Mouse (Mus musculus): ENCODE measurements around the gene Pxmp4.

DNA sequence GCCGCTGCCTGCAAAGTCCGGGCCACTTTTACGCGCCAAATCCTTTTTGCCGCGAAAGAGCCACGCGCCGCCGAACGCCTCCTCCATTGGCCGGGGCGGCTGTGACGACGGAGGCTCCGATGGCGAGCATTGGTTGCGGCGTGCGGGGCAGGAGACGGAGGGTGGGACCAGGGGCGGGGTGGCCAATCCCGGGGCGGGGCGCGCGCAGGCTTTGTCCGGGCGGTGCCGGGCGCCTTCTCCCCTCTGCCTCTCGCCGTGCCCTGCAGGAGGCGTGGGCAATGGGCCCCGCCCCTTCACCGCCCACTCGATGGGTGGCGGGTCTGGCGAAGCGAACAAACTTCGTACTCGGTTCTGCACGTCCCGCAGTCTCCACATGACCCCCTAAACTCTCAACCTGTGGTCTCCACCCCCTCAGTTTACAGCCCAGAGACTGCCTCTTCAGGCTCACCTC, 33.6 kb downstream of the Pxmp4 start, which contains the start of gene E2f1:
- TF ChIP-seq CTCF (IDR thresholded peaks at IDR 0.05; ENCODE audit: low read depth) (no peak; the same call in 1 of the 2 replicates), EP300 (IDR thresholded peaks at IDR 0.05; ENCODE audit: low read depth) (no peak)
